Mouse (Mus musculus): ENCODE data around the gene Nxn. TPM values are rescaled to one million over a fixed set of nuclear protein-coding genes. Genes with fewer than 3 reads are reported as not detected.

Gene Nxn
- 76.8 and 77.6 TPM in 2 replicates for polyA plus RNA-seq (2015; fragmentation: Nextera tagmentation; extraction: Ambion mirVana)

GRCm38 (mm10) chr11:76398798-76399586 lies at the start of gene Nxn:
Gene Nxn (minus strand): TSS chr11:76399140.
- Histone ChIP-seq H3K9me3 (no peaks in the 10 kb centered on the region), H3K9ac (peak within 1 kb of the TSS; percentile 94), H3K27me3 (no peaks in the 10 kb centered on the region), H3K36me3 (no peaks in the 10 kb centered on the region), H3K4me3 (peak within 1 kb of the TSS; percentile 94), H3K27ac (peak within 1 kb of the TSS; percentile 91), H3K4me2 (peak within 1 kb of the TSS; percentile 73), H3K4me1 (peaks cover 46% of the 10 kb centered on the region)
- under 1% methylated on average over 63 of the region's 70 CpGs for WGBS
- peak; percentile 89 for ATAC-seq (ENCODE audit: insufficient number of reproducible peaks, insufficient read depth, low FRiP score, low TSS enrichment, low read depth)

DNA sequence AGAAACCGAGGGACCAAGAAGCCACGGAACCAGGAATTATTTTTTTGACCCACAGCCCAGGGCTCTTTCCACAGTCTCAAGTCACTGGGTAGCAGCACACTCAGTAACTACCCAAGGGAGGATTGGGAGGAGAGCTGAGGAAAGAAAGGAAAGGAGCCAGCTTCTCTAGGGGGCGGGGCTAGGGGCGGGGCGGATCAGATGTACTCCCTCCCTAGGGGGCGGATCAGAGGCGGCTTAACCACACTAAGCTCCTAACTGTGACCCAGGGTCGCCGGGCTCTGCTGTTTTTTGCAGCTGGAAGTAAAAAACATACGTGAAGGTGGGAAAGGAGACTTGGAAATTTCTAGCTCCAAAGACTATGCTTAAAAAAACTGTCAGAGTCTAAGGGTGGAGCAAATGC lies 47.3 kb upstream of the Nxn start:
- 1% methylated on average over 10 of the region's 10 CpGs for WGBS
- Histone ChIP-seq H3K4me2 (no peak overlapping the region), H3K36me3 (peaks cover 37% of the 10 kb centered on the region), H3K9ac (no peak overlapping the region), H3K4me1 (peaks cover 70% of the 10 kb centered on the region), H3K27ac (peak overlapping the region; percentile 73), H3K9me3 (no peaks in the 10 kb centered on the region), H3K4me3 (no peak overlapping the region), H3K27me3 (no peaks in the 10 kb centered on the region)
- ATAC-seq (ENCODE audit: insufficient number of reproducible peaks, insufficient read depth, low FRiP score, low TSS enrichment, low read depth): no peak

DNA sequence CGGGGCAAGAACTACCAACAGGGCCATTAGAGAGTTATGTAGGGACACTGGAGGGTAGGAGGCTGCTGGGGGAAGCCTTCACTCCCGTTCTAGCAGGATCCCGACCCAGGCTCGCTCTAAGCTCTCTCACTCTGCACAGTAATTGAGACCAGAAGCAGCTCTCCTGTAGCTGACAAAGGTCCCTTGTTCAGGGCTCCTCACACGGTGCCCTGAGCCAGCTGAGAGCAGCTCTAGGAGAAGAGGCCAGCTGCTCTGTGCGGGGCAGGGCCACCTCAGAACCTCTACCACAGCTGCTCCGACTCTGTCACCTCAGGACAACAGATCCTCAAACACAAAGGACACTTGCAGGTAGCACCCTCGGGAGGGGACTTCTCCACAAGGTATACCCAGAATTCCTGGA lies 46.5 kb upstream of the Nxn start:
- Histone ChIP-seq H3K9ac (no peak overlapping the region), H3K4me2 (no peak overlapping the region), H3K36me3 (peaks cover 29% of the 10 kb centered on the region), H3K27me3 (no peaks in the 10 kb centered on the region), H3K4me3 (no peak overlapping the region), H3K9me3 (no peaks in the 10 kb centered on the region), H3K4me1 (peaks cover 77% of the 10 kb centered on the region), H3K27ac (peak overlapping the region; percentile 73)
- WGBS: 19% methylated on average over 8 of the region's 8 CpGs
- ATAC-seq (ENCODE audit: insufficient number of reproducible peaks, insufficient read depth, low FRiP score, low TSS enrichment, low read depth): no peak

- 18% methylated on average over 3 of the region's 3 CpGs for WGBS
- Histone ChIP-seq H3K9me3 (no peaks in the 10 kb centered on the region), H3K4me2 (no peak overlapping the region), H3K4me3 (no peak overlapping the region), H3K9ac (no peak overlapping the region), H3K27ac (peak overlapping the region; percentile 5; the same call in 1 of the 2 replicates), H3K4me1 (peaks cover 75% of the 10 kb centered on the region), H3K36me3 (peaks cover 20% of the 10 kb centered on the region), H3K27me3 (no peaks in the 10 kb centered on the region)
- ATAC-seq (ENCODE audit: insufficient number of reproducible peaks, insufficient read depth, low FRiP score, low TSS enrichment, low read depth): no peak
These were observed 40.7 kb upstream of the Nxn start for GRCm38 (mm10) chr11:76439666-76440065.

GRCm38 (mm10) chr11:76436864-76437437 lies 38.0 kb upstream of the Nxn start:
- peak overlapping the region; percentile 85 for H3K4me2 ChIP-seq
- peaks cover 19% of the 10 kb centered on the region for H3K36me3 ChIP-seq
- H3K9ac ChIP-seq: peak overlapping the region; percentile 76
- H3K4me3 ChIP-seq: peak overlapping the region; percentile 52
- peak overlapping the region; percentile 91 for H3K27ac ChIP-seq
- H3K27me3 ChIP-seq: no peaks in the 10 kb centered on the region
- H3K9me3 ChIP-seq: no peaks in the 10 kb centered on the region
- 6% methylated on average over 28 of the region's 28 CpGs for WGBS
- peaks cover 83% of the 10 kb centered on the region for H3K4me1 ChIP-seq
- peak; percentile 72; the same call in 1 of the 2 replicates for ATAC-seq (ENCODE audit: insufficient number of reproducible peaks, insufficient read depth, low FRiP score, low TSS enrichment, low read depth)

DNA sequence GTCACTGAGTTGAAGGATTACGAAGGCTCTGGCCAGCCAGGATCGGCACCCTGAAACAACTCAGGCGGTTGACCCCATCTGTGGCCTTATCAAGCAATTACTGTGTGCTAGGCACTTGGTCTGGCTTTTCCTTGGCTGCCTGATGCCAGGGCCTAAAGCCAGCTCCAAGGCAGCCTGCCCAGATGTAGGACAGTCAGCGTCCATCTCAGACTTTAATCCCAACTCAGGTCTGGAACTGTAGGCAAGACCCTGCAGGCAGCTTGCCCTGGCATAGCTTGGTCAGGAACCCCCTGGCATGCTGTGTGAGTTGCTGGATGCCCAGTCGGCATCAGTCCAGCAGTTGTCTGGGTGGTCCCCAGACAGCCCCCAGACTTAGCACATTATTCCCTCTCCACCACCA lies 37.1 kb upstream of the Nxn start:
- H3K4me1 ChIP-seq: peaks cover 83% of the 10 kb centered on the region
- 74% methylated on average over 5 of the region's 5 CpGs for WGBS
- peak overlapping the region; percentile 76 for H3K9ac ChIP-seq
- H3K27ac ChIP-seq: no peak overlapping the region
- peak overlapping the region; percentile 85 for H3K4me2 ChIP-seq
- peak overlapping the region; percentile 52 for H3K4me3 ChIP-seq
- H3K27me3 ChIP-seq: no peaks in the 10 kb centered on the region
- peaks cover 21% of the 10 kb centered on the region for H3K36me3 ChIP-seq
- no peaks in the 10 kb centered on the region for H3K9me3 ChIP-seq
- no peak for ATAC-seq (ENCODE audit: insufficient number of reproducible peaks, insufficient read depth, low FRiP score, low TSS enrichment, low read depth)

DNA sequence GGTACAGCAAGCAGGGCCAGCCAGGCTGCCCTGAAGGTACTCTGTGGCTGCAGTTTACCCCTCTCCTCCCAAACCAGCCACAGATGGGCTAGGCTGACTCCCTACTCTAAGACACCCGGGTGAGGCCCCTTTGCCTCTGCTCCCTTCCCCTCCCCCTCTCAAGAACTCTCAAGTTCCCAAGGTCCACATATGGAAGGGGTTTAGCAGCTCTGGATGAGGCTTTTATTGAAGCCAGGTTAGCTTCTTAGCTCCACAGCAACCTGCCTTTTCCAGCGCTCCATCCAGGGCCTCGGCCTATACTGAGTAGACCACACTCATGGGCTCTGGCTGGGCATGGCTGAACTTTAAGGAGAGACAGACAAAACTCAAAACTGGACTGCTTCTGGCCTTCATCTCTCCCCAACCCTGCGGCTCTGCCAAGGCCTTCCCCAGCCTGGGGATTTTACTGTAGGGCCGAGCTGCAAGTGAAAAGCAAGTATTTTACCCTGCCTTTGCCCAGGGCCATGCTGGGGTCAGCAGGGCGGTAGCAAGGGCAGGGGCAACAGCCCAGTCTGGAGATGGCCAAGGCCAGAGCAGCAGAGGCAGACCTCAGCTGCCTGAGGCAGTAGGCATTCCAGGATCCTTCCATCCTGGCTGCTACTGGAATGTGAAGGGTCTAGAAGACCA lies 31.2 kb upstream of the Nxn start:
- H3K9ac ChIP-seq: peak overlapping the region; percentile 57
- ATAC-seq (ENCODE audit: insufficient number of reproducible peaks, insufficient read depth, low FRiP score, low TSS enrichment, low read depth): peak; percentile 78

GRCm38 (mm10) chr11:76429556-76429955 lies 30.6 kb upstream of the Nxn start:
- Histone ChIP-seq H3K9ac (peak overlapping the region; percentile 57), H3K4me3 (no peak overlapping the region), H3K4me2 (peak overlapping the region; percentile 17; the same call in 1 of the 2 replicates), H3K27ac (peak overlapping the region; percentile 95), H3K27me3 (no peaks in the 10 kb centered on the region), H3K36me3 (peaks cover 33% of the 10 kb centered on the region), H3K9me3 (no peaks in the 10 kb centered on the region), H3K4me1 (peaks cover 62% of the 10 kb centered on the region)
- ATAC-seq (ENCODE audit: insufficient number of reproducible peaks, insufficient read depth, low FRiP score, low TSS enrichment, low read depth): no peak
- WGBS: 36% methylated on average over 7 of the region's 7 CpGs

More for the DNA sequence above, 31.2 kb upstream of the Nxn start:
- Histone ChIP-seq H3K27me3 (no peaks in the 10 kb centered on the region), H3K4me1 (peaks cover 68% of the 10 kb centered on the region), H3K4me3 (no peak overlapping the region), H3K4me2 (peak overlapping the region; percentile 17; the same call in 1 of the 2 replicates), H3K27ac (peak overlapping the region; percentile 95), H3K36me3 (peaks cover 27% of the 10 kb centered on the region; the same call in 1 of the 2 replicates), H3K9me3 (no peaks in the 10 kb centered on the region)
- 22% methylated on average over 6 of the region's 6 CpGs for WGBS

GRCm38 (mm10) chr11:76429046-76429445 lies 30.1 kb upstream of the Nxn start:
- WGBS: 50% methylated on average over 4 of the region's 4 CpGs
- ATAC-seq (ENCODE audit: insufficient number of reproducible peaks, insufficient read depth, low FRiP score, low TSS enrichment, low read depth): no peak
- Histone ChIP-seq H3K27ac (peak overlapping the region; percentile 95), H3K4me1 (peaks cover 57% of the 10 kb centered on the region), H3K9me3 (no peaks in the 10 kb centered on the region), H3K4me3 (no peak overlapping the region), H3K9ac (peak overlapping the region; percentile 57; the same call in 1 of the 2 replicates), H3K27me3 (no peaks in the 10 kb centered on the region), H3K36me3 (peaks cover 38% of the 10 kb centered on the region), H3K4me2 (no peak overlapping the region)

GRCm38 (mm10) chr11:76427781-76428180 lies 28.8 kb upstream of the Nxn start:
- H3K4me3 ChIP-seq: no peak overlapping the region
- peaks cover 51% of the 10 kb centered on the region for H3K4me1 ChIP-seq
- no peaks in the 10 kb centered on the region for H3K27me3 ChIP-seq
- H3K9ac ChIP-seq: no peak overlapping the region; the same call in 1 of the 2 replicates
- peaks cover 43% of the 10 kb centered on the region for H3K36me3 ChIP-seq
- H3K4me2 ChIP-seq: no peak overlapping the region
- WGBS: 59% methylated on average over 3 of the region's 3 CpGs
- no peaks in the 10 kb centered on the region for H3K9me3 ChIP-seq
- ATAC-seq (ENCODE audit: insufficient number of reproducible peaks, insufficient read depth, low FRiP score, low TSS enrichment, low read depth): no peak
- no peak overlapping the region for H3K27ac ChIP-seq

DNA sequence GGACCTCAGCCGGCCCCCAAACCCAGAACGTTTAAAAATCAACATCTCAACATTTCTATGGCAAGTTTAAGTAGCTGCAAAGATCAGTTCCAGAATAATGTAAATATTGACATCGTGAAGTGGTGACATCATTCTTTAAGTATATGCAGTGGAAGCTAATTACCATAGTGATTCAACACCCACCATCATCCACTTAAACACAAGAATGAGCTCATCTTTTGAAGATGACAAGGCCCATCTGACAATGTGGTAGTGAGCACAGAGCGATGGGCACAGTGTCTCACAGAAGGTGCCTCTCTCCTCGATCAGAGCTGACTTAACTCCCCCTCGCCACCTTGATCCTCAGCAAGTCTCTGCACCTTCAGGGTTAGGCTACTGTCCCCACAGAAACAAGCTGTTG lies 26.8 kb upstream of the Nxn start:
- Histone ChIP-seq H3K9ac (no peak overlapping the region; the same call in 1 of the 2 replicates), H3K4me2 (no peak overlapping the region), H3K4me3 (no peak overlapping the region), H3K36me3 (peaks cover 50% of the 10 kb centered on the region), H3K27ac (no peak overlapping the region), H3K4me1 (peaks cover 34% of the 10 kb centered on the region), H3K9me3 (no peaks in the 10 kb centered on the region), H3K27me3 (no peaks in the 10 kb centered on the region)
- no peak for ATAC-seq (ENCODE audit: insufficient number of reproducible peaks, insufficient read depth, low FRiP score, low TSS enrichment, low read depth)
- 85% methylated on average over 6 of the region's 6 CpGs for WGBS

All from embryonic facial prominence, embryonic 13.5 days (tissue).